Mouse (Mus musculus) forelimb bud, embryonic 11.5 days (tissue): Measurements from ENCODE around the gene Ankrd13a.

Source experiments
- DNase-seq: peaks from one replicate; pipeline ENCODE4 v3.0.0-alpha.2; 2012; ENCODE audit warnings: low read depth, low spot score

The Ankrd13a gene

DNA sequence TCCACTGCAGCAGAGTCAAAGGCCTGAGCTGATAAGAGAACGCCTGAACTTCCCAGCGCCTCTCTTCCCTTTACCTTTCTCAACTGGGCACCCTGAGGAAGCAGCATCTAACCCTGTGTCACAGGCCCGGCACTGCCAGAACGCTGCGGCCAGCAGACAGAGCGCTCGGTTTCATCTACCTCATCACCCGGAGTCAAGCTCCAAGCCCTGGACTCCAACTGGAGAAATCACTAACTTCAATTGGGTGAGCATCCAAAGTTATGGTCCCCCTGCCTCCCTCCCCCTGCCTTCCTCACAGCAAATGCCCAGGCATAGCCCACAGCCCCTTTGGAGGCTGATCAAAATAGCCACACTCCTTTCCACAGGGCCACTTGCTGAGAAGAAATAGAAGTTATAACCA lies 7.8 kb upstream of the Ankrd13a start:
- no peak for DNase-seq

DNA sequence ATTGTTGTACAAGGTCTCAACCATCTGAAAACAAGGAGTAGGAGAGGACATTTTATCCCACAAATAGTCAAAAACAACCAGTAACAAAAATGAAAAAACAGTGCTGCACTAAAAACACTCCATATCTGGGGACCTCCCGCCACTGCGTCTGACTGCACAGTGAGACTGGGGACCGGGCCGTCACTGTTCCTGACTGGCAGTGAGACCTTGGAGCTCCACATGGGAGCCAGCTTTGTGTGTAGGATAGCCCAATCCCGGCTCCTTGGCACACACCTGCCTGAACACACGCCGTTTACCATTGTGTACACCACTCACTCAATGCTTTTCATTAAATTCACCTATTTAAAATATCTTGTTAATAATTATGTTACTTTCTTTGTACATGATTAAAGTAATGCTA lies 7.3 kb upstream of the Ankrd13a start:
- DNase-seq = no peak

DNA sequence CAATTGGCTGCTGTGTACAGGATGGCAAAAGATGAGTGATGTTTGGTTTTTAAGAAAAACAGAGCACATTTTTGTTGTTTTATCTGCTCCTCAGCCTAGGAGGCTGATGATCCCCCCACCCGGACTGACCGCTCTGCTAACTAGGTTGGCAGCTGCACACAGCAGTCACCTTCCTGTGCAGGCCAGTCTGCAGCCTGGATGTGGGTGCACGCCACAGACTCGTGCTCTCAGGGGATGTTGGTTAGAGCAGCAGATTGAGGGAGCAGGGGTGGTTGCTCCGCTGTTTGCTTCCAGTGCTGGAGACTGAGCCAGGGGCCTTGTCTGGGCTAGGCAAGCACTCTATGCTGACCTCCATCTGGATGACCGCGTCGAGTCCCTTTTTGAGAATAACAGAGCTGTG lies 4.7 kb upstream of the Ankrd13a start:
- no peak for DNase-seq

DNA sequence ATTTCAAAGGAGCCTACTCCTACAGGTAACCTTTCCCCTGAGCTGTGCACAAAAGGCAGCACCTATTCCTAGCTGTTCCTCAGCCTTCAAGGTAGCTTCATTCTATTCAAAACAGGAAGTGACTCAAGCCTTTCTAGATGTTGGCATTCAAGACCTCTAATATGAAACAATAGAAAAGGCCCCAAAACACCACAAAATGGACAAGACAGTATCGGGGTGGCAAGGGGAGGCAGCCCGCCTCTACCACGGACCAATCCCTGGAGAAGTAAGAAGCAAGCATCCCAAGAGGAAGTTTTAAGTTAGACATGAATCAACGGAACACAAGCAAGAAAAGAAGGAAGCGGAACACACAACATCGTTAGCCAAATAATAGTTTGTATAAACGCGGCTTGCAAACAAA lies 2.7 kb upstream of the Ankrd13a start:
- DNase-seq = no peak

DNA sequence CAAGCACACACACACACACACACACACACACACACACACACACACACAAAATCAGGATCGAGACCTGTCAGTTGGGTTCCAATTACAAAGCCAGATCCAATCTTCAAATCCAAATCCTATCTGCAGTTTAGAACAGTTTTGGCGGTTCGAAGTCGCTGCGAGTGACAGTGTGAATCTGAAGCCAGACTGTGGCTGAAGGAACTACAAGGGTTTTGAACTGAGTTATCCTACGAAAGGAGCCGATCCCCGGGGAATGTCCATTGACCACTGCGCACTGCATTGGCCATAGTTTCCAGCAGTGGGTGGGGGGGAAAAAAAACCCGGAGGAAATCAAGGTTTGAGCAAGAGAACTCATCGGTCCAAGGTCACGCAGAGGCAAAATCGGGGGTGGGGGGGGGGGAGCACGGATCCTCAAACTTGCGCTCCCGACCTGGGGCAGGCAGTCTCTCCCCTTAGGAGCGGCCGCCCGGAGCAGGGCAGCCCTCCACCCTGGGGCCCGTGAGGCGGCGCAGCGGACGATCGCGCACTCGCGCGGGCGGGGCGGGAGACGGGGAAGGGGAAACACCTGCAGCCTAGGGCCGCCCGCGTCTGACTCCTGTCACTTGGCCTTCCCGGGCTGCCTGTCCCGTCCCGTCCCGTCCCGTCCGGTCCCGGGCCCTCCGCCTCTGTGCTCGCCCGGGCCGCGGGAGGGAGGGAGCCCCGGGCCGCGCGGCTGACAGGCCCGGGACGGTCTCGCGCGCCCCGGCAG lies 1.8 kb upstream of the Ankrd13a start:
- DNase-seq = peak; percentile 7

DNA sequence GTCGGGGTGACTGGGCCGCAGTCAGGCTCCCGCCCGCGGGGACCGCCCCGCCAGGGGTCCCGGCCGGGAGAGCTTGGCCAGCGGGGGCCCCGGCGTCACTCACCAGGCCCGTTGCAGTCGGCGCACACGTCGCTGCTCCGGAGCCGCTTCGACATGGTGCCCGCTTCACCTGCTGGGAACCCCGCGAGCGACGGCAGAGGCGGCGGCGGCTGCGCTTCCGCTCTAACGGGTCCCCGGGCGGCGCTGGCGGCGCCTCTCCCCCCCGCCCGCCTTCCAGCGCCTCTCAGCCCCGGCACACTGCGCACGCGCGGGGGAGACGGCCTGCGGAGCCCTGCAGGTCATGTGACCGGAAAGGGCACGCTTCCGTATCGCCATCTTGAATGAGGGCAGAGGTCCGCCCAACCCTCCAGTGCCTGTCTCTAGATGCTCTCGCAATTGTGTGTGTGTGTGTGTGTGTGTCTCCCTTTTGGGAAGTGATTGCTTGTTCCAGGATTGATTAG lies 1.2 kb upstream of the Ankrd13a start:
- DNase-seq = peak; percentile 94

DNA sequence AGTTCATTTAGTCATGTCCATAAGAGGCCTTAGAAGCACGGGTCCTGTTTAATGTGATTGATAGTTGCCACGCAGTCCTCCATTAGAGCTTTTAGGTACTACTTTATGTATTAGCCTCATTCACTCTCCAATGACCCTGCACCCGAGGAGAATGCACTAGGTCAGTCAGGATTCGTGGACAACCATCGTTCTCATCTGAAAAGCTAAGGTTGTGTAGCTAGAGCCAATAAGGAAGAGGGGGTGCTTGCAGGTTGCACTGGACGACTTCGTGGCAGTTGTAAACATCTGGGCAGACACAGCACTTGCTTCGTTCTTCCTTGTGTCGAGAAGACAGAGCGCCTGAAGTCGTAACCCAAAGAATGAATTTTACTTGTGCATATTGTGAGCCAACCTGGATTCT lies 697 bp upstream of the Ankrd13a start:
- DNase-seq = no peak

DNA sequence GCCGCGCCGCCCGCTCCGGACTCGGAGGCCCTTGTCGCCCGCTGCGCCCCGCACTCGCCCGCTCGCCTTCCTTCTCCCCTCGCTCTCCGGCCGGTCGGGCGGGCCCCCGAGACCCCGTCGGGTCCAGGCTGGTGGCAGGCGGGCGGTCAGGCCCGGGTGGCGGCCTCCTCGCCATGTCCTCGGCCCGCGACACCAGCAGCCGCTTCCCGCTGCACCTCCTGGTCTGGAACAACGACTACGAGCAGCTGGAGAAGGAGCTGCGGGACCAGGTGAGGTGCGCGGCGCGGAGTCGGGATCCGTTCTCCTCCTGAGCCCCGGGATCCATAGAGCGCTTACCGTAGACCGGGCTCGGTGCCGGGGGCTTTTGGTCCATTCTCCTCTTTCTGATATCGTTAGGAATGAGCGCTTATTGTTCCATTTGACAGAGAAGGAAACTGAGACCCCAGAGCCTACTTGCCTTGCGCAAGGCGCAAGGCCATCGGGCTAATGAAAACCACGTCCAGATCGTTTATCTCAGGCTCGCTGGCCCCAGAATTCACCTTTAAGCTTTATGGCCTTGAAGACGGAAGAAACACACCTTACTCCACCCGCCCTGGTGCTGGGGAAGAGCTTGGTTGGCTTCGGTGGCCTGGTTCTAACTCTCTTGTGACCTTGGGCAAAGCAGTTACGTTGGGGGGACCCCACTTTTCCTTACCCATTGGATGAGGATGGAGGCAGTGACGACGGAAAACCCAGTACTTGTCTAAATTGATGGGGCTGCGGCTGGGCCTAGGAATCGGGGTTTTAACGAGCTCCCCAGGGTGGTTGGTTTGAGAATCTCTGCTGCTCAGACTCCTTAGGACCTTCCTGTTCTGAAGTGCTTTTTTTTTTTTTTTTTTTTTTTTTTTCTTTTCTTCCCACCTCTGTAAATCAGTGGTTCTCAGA lies 841 bp downstream of the Ankrd13a start, which contains the start of gene Git2:
Git2 (minus strand) TSS at position 462 of the 924 bp plus-strand sequence.
- peak; percentile 16 for DNase-seq

DNA sequence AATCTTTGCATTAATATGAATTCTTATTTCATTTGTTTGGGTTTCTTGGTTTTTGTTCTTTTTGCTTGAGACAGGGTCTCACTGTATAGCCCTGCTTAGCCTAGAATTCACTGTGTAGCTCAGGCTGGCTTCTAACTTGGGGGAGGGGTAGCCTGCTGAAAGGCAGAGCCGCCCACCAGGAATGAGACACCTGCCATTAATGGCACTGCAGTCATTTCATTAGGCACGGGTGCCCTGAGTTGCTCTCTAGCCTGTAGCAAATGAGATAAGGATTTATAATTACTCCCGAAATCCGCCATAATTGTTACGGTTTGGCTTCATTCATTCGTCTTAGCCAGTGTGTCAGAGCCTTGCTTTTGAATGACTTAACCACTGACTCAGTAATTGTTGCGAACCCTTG lies 1.7 kb downstream of the Ankrd13a start:
- DNase-seq = no peak

DNA sequence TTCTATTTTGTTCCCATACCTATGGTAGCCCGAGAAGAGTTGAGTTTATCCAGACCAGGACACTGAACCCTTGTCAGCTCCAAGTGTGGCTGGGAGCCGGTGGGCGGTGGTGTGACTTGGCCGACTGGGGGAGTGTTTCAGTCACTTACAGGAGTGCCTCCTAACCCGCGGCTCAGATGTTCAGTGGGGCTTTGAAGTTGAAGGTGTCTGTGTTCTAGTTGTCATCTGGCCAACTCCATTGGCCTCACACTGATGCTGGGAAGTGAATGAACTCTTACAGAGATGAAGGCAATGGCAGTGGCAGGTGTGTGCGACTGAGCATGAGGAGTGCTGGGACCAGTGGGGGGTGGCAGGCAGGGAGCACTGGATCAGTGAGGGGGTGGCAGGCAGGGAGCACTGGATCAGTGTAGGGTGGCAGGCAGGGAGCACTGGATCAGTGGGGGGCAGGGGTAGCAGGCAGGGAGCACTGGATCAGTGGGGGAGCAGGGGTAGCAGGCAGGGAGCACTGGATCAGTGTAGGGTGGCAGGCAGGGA lies 5.5 kb downstream of the Ankrd13a start:
- no peak for DNase-seq

DNA sequence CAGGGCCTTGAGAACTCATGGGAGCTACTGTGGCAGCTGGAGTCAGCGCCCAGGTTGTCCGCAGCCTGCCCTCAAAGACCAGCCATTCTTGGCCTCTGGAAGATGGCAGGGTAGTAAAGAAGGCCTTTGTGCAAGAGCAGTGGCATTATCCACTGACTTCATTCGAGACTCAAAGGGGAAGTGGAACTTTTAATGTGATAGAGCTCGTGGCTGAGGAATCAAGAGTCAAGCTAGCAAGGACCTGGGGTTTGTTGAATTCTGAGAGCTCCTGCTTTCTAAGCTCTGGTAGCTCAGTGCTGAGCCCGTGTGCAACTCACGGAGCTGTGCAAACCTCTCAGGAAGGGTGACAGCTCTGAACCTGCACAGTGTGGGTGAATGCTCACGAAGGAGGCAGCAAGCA lies 6.4 kb downstream of the Ankrd13a start:
- DNase-seq = no peak

DNA sequence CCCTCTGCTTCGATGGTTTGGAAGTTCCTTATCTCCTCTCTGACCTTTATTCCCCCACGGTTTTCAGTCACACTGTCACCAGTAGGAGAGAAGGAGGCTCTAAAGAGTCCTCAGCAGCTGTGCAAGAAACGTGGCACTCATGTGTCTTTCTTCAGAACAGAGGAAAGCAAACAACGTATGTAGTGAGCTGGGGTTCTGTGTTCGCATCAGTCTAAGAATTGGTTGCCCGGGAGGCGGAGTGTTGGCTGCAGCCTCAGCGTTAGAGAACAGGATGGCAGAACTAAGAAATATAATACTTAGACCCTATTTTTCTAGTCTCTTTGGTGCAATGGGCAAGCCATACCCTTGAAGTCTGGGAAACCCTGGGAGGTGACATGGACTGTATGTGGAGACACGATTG lies 8.5 kb downstream of the Ankrd13a start:
- no peak for DNase-seq

DNA sequence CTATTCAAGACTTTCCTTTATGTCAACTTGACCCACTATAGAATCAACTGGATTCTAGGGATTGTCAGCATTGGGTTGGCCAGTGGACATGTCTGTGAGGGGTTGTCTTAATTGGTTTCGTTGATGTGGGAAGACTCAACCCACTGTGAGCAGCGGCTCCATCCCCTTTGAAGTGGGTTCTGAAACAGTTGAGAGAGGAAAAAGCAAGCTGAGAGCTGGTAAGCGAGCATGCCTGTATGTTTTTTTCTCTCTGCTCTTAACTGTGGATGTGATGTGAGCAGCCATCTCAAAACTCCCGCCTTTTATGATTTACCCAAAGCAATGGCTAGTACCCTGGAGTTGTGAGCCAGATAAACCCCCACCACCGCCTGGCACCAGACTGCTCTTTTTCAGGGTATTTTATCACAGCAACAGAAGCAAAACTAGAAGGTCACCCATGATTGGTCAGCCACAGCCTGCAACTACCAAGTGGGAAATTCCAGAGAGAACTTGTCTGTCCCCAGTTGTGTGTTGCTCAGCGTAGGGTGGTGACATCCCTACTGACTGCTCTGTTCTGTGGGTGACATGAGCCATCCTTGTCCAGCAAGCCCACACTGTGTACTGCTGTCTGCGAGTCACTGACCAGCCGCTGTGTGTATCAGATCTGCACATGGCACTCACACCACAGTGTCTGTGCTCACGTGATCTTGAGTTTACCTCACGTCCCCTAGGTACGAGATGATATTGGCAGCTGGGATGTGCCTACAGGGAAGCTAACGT lies 9.1 kb downstream of the Ankrd13a start:
- no peak for DNase-seq

DNA sequence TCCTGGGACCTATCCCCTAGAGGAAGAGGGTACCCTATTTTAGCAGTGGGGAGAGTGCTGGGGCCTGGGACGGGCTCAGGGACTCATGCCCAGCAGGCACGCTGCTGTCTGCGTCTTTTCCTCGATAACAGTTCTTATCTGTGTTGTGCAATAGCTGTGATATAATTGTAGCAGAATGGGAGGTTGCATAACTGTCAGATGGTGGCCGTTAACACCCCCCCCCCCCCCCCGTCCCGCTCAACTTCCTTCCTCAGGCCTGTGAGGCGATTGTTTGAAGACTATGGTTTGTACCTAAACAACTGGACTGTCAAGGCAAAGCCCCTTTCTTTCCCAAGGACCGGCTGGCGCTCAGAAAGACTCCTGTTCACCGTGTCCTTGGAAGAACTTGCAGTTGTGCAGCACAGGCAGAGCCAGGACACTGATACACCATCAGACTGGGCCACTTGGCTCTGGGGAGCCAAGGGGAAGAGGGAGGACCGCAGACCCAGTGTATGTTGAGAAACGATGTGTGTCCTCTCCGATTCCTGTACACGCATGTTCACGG lies 10.2 kb downstream of the Ankrd13a start:
- DNase-seq = no peak

DNA sequence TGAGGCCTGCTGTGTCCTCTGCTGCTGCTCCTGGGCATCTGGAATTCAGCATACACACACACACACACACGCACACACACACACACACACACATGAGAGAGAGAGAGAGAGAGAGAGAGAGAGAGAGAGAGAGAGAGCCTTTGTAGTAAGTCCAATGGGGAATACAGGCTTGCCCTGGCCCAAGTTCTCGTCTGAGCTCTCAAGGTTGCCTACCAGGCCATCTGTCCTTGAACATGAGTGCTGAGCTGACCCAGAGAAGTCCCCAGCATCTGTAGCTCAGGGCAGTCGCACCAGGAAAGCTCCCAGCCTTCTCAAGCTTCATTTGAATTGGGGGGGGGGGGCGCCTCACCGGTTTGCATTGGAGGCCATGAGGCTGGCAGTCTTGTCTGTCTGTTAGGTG lies 10.7 kb downstream of the Ankrd13a start:
- no peak for DNase-seq

DNA sequence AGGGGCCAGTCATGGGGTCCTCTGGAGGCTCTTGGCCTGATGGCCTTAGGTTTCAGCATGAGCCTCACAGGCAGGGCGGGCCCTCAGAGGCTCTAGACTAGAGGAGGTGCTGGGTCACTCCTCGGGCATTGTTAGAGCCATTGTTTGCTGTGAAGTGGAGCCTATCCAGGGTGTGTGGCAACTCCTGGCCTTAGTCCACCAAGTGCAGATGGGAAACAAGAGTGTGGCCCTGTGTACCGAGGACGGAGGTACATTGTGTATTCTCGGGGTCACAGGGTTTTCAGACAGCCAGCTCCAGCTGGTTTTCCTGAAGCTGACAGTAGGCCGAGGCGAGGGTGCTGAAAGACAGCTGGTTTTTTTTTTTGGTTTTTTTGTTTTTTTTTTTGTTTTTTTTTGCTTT lies 18.8 kb downstream of the Ankrd13a start:
- DNase-seq = no peak

DNA sequence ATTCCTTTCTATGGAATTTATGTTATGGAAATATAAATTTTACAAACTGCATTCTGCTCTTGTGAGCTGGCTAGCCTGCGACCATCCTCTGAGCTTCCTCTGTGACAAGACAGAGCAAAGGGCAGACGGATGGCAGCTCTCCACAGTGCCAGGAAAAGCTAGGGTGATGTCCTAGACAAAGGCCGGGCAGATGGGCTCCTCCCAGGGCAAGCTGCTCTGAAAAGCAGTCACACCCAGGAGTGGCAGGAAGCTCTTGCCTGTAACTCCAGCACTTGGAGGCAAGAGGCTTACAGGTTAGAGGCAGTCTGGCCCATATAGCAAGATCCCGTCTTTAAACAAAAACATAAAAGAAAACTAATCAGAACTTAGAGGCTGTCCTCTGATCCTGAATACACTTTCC lies 20.1 kb downstream of the Ankrd13a start:
- DNase-seq = no peak

DNA sequence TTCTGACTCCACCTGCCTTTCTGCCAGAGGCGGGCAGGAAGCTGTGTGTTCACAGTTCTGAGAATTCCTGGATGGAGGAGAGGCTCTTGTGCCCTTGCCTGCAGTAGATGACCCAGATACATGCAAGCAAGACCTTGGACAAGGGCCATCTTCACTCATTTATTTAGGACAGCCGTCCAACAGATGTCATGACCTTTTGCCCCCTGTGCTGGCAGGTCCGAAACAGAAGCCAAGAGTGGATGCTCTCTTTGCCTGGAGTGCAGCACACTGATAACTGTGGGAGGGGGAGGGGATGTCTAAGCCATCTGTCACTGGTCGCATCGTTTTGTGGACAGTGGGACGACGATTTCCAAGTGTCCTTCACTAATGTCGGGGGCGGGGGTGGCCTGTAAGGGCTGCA lies 20.8 kb downstream of the Ankrd13a start:
- no peak for DNase-seq

DNA sequence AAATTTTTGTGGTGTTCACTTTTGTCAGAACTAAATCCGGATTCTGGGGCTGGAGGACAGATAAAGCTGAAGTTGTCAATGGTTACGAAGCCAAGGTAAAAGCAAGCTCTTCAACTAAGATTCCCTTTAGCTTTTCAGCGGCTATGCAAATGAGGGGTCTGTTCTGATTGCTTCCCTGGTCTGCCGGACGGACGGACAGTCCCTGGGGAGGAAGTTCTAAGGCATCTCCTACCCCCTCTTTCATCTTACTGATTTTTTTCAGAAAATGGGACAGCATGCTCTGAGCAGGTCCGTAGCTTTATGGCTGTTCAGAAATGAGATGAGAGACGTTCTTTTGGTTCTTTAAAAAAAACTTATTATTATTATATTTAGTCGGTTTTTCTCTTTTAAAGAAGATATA lies 21.2 kb downstream of the Ankrd13a start:
- no peak for DNase-seq

DNA sequence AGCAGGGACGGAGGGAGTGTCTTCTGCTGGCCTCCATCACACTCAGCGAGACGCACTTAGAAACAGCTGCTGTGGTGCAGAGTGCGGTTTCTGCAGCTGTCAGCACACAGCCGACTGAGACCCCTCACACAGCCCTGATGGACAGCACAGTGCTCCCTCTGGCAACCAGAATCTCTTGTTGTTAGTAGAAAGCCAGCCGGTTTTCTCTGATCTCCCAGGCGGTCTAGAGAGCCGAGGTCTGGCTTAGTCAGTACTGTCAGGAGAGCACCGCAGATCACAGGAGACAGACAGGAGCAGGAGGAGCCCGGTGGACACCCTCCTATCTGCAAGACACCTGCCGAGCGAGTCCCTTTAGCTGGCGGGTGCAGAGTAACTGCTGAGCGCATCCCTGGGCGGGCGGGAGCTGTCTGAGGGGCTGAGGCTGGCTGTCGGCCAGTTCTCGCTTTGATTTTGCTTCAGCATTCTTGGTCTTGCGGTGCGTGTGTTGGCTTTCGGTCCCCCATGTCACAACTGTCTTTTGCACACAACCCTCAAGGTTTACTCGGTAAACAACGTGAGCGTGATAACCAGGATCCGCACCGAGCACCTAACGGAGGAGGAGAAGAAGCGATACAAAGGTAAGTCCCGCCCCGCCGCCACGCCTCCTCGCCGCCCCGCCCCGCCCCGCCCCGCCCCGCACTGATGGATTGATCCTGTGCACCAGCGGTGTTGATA lies 22.0 kb downstream of the Ankrd13a start:
- DNase-seq = no peak

DNA sequence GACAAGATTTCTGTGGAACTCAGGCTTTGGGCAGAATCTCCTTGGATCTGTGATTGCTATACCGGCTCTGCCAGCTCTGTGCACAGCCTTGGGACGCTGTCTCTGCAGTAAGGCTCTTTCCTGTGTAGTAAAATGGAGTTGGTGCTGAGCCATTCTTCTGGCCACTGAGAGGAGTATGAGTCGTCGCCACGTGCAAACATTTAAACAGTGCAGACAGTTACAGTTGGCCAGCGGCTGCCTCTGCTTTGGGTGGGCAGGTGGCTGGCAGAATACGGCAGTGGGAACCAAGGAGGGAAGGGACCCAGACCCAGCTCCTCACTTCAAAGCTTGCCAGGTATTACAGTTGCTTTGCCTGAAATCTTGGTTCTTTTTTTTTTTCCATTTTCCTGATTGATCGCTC lies 22.8 kb downstream of the Ankrd13a start:
- DNase-seq = no peak
